In the genomic region with DNA sequence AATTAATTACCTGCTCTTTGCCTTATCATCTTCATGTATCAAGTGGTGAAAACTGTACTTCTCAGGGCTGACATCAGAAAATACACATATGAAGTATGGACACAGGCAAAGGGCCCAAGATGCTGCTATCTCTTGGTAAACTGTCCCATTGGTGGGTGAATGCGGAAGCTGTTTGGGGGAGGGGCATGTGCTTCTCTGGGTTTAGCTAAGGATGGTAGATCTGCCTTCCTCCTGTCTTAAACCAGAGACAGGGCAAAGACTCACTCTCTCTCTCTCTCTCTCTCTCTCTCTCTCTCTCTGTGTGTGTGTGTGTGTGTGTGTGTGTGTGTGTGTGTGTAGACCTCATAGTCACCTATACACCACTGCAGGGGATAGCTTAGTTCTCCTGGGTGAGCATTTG, we compare ENCODE assay signal across 7 mouse cellular contexts.
DNase-seq lines count a peak whose midpoint lies in the region; ATAC-seq and TF ChIP-seq lines count a peak whose summit lies in the region.

No protein-coding gene starts in this region.

- H3K27ac ChIP-seq in hindbrain, embryonic 10.5 days = no peak overlapping the region
- no peak overlapping the region; the same call in 1 of the 2 replicates for H3K27ac ChIP-seq in stomach, embryonic 16.5 days (ENCODE audit: low read length)

- TF ChIP-seq CTCF in lung, adult 2 months (IDR thresholded peaks at IDR 0.05; ENCODE audit: insufficient read depth, low read length) = no peak

- TF ChIP-seq POLR2A in lung, adult 2 months (IDR thresholded peaks at IDR 0.05; ENCODE audit: borderline replicate concordance, extremely low read depth, low read depth, low read length) = no peak

- H3K4me1 ChIP-seq in hindbrain, embryonic 10.5 days (replicated peaks) = peaks cover 56% of the 10 kb centered on the region
- H3K4me1 ChIP-seq in lung, adult 2 months (ENCODE audit: control insufficient read depth, insufficient read depth, low read length) = peaks cover 29% of the 10 kb centered on the region
- peaks cover 70% of the 10 kb centered on the region for H3K4me1 ChIP-seq in stomach, embryonic 16.5 days (ENCODE audit: control insufficient read depth, insufficient read depth, low read length)

- H3K4me3 ChIP-seq in hindbrain, embryonic 10.5 days = peak overlapping the region; percentile 82
- H3K4me3 ChIP-seq in lung, adult 2 months (replicated peaks; ENCODE audit: extremely low read depth, low read depth, low read length) = peak overlapping the region; percentile 22
- no peak overlapping the region; the same call in 1 of the 2 replicates for H3K4me3 ChIP-seq in stomach, embryonic 16.5 days (replicated peaks; ENCODE audit: low read length)

- H3K9me3 ChIP-seq in hindbrain, embryonic 10.5 days = no peaks in the 10 kb centered on the region
- H3K9me3 ChIP-seq in stomach, embryonic 16.5 days (replicated peaks; ENCODE audit: control insufficient read depth, low read length) = no peaks in the 10 kb centered on the region

- peaks cover 79% of the 10 kb centered on the region for H3K27me3 ChIP-seq in hindbrain, embryonic 10.5 days (ENCODE audit: insufficient read depth, poor library complexity, severe bottlenecking)
- no peaks in the 10 kb centered on the region for H3K27me3 ChIP-seq in stomach, embryonic 16.5 days (ENCODE audit: control insufficient read depth, insufficient read depth, low read length)

- WGBS in hindbrain, embryonic 10.5 days = 86% methylated on average over 1 of the region's 1 CpGs
- WGBS in lung, adult 2 months = 45% methylated on average over 1 of the region's 1 CpGs
- WGBS in stomach, embryonic 16.5 days = 83% methylated on average over 1 of the region's 1 CpGs

- no peak overlapping the region for H3K9ac ChIP-seq in stomach, embryonic 16.5 days (ENCODE audit: low read length)

- no peak for ATAC-seq in stomach, embryonic 16.5 days (ENCODE audit: insufficient read depth, low FRiP score)

- H3K4me2 ChIP-seq in stomach, embryonic 16.5 days (ENCODE audit: low read depth, low read length) = peak overlapping the region; percentile 96

- DNase-seq in thymus, postnatal 0 days (ENCODE audit: low spot score) = peak; percentile 45
- DNase-seq in thymus, adult 18-20 months = no peak
- no peak for DNase-seq in hindbrain, embryonic 10.5 days (ENCODE audit: low spot score)
- DNase-seq in lung, adult 2 months = no peak
- no peak for DNase-seq in frontal cortex, postnatal 14 days (ENCODE audit: low spot score in 2 of 2)
- DNase-seq in cerebellum, postnatal 14 days = no peak

- H3K36me3 ChIP-seq in hindbrain, embryonic 10.5 days = no peaks in the 10 kb centered on the region
- no peaks in the 10 kb centered on the region for H3K36me3 ChIP-seq in stomach, embryonic 16.5 days (ENCODE audit: control insufficient read depth, insufficient read depth, low read length)
